Mouse (Mus musculus): ENCODE results near the gene Erbb4. TPM values are rescaled to one million over a fixed set of nuclear protein-coding genes. Genes with fewer than 3 reads are reported as not detected.

Gene Erbb4
- polyA plus RNA-seq, 1 experiment: not detected

GRCm38 (mm10) chr1:69106322-69106761 lies 1.5 kb downstream of the Erbb4 start:
- TF ChIP-seq POLR2A (IDR thresholded peaks at IDR 0.05; ENCODE audit: borderline replicate concordance, low read depth, low read length) (no peak), CTCF (IDR thresholded peaks at IDR 0.05; ENCODE audit: low read depth, low read length) (no peak)
- Histone ChIP-seq H3K27ac (ENCODE audit: insufficient read depth, low read depth, low read length) (no peak overlapping the region), H3K4me1 (ENCODE audit: control insufficient read depth, insufficient read depth, low read length) (no peaks in the 10 kb centered on the region), H3K4me3 (ENCODE audit: insufficient read depth, low read length) (no peak overlapping the region)

GRCm38 (mm10) chr1:69105493-69106321 lies 2.2 kb downstream of the Erbb4 start:
- TF ChIP-seq POLR2A (IDR thresholded peaks at IDR 0.05; ENCODE audit: borderline replicate concordance, low read depth, low read length): no peak
- TF ChIP-seq CTCF (IDR thresholded peaks at IDR 0.05; ENCODE audit: low read depth, low read length): no peak
- no peak overlapping the region for H3K4me3 ChIP-seq (ENCODE audit: insufficient read depth, low read length)

GRCm38 (mm10) chr1:69105096-69105492 lies 2.8 kb downstream of the Erbb4 start:
- no peak overlapping the region for H3K27ac ChIP-seq (ENCODE audit: insufficient read depth, low read depth, low read length)
- no peaks in the 10 kb centered on the region for H3K4me1 ChIP-seq (ENCODE audit: control insufficient read depth, insufficient read depth, low read length)
- H3K4me3 ChIP-seq (ENCODE audit: insufficient read depth, low read length): no peak overlapping the region
- no peak for TF ChIP-seq POLR2A (IDR thresholded peaks at IDR 0.05; ENCODE audit: borderline replicate concordance, low read depth, low read length)
- no peak for TF ChIP-seq CTCF (IDR thresholded peaks at IDR 0.05; ENCODE audit: low read depth, low read length)

More at GRCm38 (mm10) chr1:69105493-69106321, 2.2 kb downstream of the Erbb4 start:
- H3K27ac ChIP-seq (ENCODE audit: insufficient read depth, low read depth, low read length): no peak overlapping the region
- no peaks in the 10 kb centered on the region for H3K4me1 ChIP-seq (ENCODE audit: control insufficient read depth, insufficient read depth, low read length)

GRCm38 (mm10) chr1:69103211-69103706 lies 4.6 kb downstream of the Erbb4 start:
- Histone ChIP-seq H3K4me1 (ENCODE audit: control insufficient read depth, insufficient read depth, low read length) (no peaks in the 10 kb centered on the region), H3K27ac (ENCODE audit: insufficient read depth, low read depth, low read length) (no peak overlapping the region), H3K4me3 (ENCODE audit: insufficient read depth, low read length) (no peak overlapping the region)
- TF ChIP-seq POLR2A (IDR thresholded peaks at IDR 0.05; ENCODE audit: borderline replicate concordance, low read depth, low read length) (no peak), CTCF (IDR thresholded peaks at IDR 0.05; ENCODE audit: low read depth, low read length) (no peak)

- no peak overlapping the region for H3K27ac ChIP-seq (ENCODE audit: insufficient read depth, low read depth, low read length)
- TF ChIP-seq POLR2A (IDR thresholded peaks at IDR 0.05; ENCODE audit: borderline replicate concordance, low read depth, low read length) (no peak), CTCF (IDR thresholded peaks at IDR 0.05; ENCODE audit: low read depth, low read length) (no peak)
- no peaks in the 10 kb centered on the region for H3K4me1 ChIP-seq (ENCODE audit: control insufficient read depth, insufficient read depth, low read length)
- no peak overlapping the region for H3K4me3 ChIP-seq (ENCODE audit: insufficient read depth, low read length)
Measured at GRCm38 (mm10) chr1:69101670-69102069, 6.2 kb downstream of the Erbb4 start.

GRCm38 (mm10) chr1:69093052-69093451 lies 14.8 kb downstream of the Erbb4 start:
- no peaks in the 10 kb centered on the region for H3K4me1 ChIP-seq (ENCODE audit: control insufficient read depth, insufficient read depth, low read length)
- no peak for TF ChIP-seq CTCF (IDR thresholded peaks at IDR 0.05; ENCODE audit: low read depth, low read length)
- no peak for TF ChIP-seq POLR2A (IDR thresholded peaks at IDR 0.05; ENCODE audit: borderline replicate concordance, low read depth, low read length)
- no peak overlapping the region for H3K4me3 ChIP-seq (ENCODE audit: insufficient read depth, low read length)
- H3K27ac ChIP-seq (ENCODE audit: insufficient read depth, low read depth, low read length): no peak overlapping the region

- Histone ChIP-seq H3K4me3 (ENCODE audit: insufficient read depth, low read length) (no peak overlapping the region), H3K27ac (ENCODE audit: insufficient read depth, low read depth, low read length) (no peak overlapping the region), H3K4me1 (ENCODE audit: control insufficient read depth, insufficient read depth, low read length) (no peaks in the 10 kb centered on the region)
- TF ChIP-seq CTCF (IDR thresholded peaks at IDR 0.05; ENCODE audit: low read depth, low read length) (no peak), POLR2A (IDR thresholded peaks at IDR 0.05; ENCODE audit: borderline replicate concordance, low read depth, low read length) (no peak)
Measured at GRCm38 (mm10) chr1:69089331-69089730, 18.5 kb downstream of the Erbb4 start.

- Histone ChIP-seq H3K4me1 (ENCODE audit: control insufficient read depth, insufficient read depth, low read length) (no peaks in the 10 kb centered on the region), H3K4me3 (ENCODE audit: insufficient read depth, low read length) (no peak overlapping the region), H3K27ac (ENCODE audit: insufficient read depth, low read depth, low read length) (no peak overlapping the region)
- TF ChIP-seq CTCF (IDR thresholded peaks at IDR 0.05; ENCODE audit: low read depth, low read length) (no peak), POLR2A (IDR thresholded peaks at IDR 0.05; ENCODE audit: borderline replicate concordance, low read depth, low read length) (no peak)
Measured at GRCm38 (mm10) chr1:69085753-69086152, 22.1 kb downstream of the Erbb4 start.

GRCm38 (mm10) chr1:69048918-69049317 lies 58.9 kb downstream of the Erbb4 start:
- H3K27ac ChIP-seq (ENCODE audit: insufficient read depth, low read depth, low read length): no peak overlapping the region
- no peaks in the 10 kb centered on the region for H3K4me1 ChIP-seq (ENCODE audit: control insufficient read depth, insufficient read depth, low read length)
- TF ChIP-seq POLR2A (IDR thresholded peaks at IDR 0.05; ENCODE audit: borderline replicate concordance, low read depth, low read length): no peak
- TF ChIP-seq CTCF (IDR thresholded peaks at IDR 0.05; ENCODE audit: low read depth, low read length): no peak
- no peak overlapping the region for H3K4me3 ChIP-seq (ENCODE audit: insufficient read depth, low read length)
